Mouse (Mus musculus) right cerebral cortex, adult 2 months (tissue): ENCODE measurements at regions not wholly inside any gene's neighbourhood (a gene's known extent, or its start where the extent isn't known, plus 50 kb on each side); places are given as distances from the start of the nearest gene placed in this dataset.
"Not testable (repeated sequence)": the region's sequence is repeated elsewhere in the genome, so short reads cannot be mapped to it uniquely, and the experiment has no call there.

Experiments
- DNase-seq, 2 experiments: peaks; one replicate each; pipeline ENCODE4 v3.0.0; 2021 to 2022; ENCODE audit warnings: low spot score in 2 of 2

DNA sequence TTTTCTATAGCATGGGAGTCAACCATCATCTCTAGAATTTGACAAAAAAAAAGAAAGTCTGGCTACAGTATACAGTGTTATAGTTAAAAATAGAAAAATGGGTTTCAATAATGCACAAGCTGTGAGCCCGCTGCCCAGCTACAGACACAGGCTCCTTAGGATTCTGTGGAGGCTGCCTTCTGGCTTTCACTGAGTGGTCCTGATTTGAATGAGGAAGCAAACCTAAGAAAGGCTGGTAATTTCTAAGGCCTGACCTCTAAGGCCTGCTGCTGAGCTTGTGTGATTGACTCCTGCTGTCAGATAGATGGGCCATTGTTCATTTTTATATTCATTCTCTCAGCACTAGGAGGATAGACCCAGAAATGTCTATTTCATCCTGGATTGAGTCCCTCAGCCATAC lies 67.7 kb downstream of the Alg10b start:
- DNase-seq: no peak

DNA sequence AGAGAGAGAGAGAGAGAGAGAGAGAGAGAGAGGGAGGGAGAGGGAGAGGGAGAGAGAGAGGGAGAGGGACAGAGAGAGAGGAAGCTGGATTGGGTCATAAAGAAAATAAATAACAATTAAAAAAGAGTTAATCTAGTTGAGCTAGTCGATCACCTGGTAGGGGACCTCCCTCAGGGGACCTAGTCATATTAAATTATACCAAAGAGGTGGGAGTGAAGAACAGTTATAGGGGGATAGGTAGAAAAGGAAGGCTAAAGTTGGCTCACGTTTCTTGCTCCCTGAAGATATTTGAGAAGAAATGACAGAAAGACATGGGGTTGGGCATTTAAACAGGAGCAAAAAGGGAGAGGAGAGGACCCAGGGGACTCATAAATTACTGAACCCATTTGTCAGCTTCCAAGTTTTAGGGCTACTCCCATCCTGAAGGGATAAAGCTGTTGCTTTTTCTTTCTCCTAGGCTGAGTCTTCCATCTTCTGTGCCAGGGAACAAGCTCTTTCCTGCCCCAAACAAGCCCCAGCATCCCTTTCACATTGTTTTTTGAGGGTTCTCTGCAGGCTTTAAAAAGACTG lies 70.3 kb downstream of the Alg10b start:
- no peak for DNase-seq

DNA sequence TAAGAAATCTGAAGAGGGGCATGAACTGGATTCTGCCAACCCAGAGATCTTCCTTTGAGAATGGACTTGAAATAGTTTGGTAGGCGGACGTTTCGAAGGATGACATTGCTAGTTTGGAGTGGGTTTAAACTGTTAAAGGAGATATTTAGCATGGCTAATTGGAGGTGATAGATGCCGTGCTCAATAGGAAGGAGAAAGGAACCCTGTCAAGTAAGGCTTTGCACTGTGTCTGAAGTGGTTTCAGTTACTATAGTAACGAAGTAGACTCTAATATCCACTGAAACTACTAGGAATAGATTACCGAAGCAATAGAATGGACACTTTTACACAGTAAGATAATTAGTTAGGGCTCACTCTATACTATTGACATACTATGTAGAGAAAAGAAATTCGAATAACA lies 74.5 kb downstream of the Alg10b start:
- DNase-seq: no peak

DNA sequence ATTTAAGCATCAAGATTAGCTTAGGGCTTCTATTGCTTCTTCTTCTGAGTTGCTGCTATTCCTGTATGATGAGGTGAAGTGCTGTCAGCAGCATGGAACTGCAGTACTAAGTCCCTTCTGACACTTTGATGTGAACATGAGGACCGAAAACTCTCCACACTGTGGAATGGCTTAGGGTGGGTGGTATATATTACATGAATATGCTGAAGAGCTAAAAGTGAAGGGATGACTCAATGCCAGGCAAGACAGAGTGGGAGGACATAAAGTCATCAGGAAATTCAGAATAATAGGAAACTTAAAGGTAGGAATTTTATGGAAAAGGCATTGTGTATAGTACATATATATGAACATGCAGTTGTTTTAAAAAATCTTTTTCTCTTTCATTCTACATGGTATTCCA lies 79.3 kb downstream of the Alg10b start:
- DNase-seq: peak; percentile 41 to 48

DNA sequence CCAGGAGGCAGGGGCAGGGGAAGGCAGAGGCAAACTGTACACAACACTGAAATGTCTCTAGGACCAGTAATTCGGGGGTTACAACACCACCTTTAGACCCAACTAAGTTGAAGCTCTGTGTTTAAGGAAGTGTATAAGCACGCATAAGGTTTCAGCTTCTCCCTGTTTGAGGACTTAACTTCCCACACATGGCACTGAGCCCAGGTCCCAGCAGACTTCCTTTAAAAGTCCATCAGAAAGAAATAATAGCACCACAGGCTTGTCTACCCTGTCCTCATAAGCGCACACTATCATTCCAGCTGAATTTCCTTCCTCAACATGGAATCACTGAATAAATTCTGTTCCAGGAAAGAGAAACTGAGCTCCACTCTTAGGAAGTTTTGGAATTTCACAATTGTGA lies 80.9 kb downstream of the Alg10b start:
- peak in 1 of 2 experiments; percentile 38 for DNase-seq

DNA sequence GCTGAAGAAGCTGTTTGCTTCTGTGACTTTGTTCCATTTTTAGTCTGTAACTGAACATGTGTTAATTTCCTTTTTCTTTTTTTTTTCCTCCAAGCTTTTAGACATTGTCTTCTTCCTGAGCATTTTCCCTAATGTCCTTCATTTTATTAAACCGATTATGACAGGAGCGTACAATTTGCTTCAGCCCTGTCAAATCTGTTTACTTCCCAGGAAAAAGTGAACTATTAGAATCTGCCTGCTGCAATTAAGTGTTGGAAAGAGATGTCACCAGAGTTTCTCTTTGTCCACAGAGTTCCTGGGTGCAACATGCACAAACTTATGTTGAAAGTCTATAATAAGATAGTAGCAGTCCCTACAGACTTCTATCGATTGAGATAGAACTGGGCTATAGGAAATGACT lies 82.8 kb downstream of the Alg10b start:
- DNase-seq: no peak

DNA sequence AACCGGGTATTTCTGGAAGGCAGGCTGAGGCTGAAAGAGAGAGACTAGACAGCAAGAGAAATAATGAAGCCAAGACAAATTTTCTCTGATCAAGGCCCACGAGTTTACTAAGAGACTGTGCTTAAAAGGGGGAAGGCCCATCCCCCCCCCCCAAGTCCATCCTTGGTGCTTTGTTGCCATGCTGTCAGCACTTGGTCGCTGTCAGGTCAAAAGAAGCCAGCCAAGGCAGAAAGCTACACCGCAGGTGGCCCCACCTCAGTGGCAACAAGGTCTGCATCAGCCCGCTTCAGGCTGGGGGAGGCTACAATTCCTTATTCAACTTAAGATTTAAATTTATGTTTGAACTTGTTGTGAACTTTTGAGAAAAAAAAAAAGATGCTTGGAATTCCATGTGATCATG lies 84.3 kb downstream of the Alg10b start:
- DNase-seq: not testable (repeated sequence)

DNA sequence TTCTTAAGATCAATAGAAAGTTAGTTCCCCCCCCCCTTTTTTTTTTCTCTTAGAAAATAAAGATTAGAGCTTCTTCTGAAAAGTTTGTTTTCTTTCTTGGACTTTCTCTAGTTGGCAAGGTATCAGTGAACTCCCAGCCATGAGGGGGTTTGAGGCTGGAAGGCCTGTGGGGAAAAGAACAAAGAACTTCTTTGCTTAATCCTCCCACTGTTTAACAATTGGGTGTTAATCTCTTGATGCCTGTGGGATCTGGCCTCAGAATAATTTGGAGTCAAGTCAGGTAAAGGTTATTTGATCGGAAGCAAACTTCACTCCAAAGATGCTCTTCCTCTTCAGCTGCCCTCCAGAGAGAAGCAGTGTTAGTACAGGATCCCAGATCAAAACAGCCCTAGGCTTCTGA lies 84.8 kb downstream of the Alg10b start:
- no peak for DNase-seq

DNA sequence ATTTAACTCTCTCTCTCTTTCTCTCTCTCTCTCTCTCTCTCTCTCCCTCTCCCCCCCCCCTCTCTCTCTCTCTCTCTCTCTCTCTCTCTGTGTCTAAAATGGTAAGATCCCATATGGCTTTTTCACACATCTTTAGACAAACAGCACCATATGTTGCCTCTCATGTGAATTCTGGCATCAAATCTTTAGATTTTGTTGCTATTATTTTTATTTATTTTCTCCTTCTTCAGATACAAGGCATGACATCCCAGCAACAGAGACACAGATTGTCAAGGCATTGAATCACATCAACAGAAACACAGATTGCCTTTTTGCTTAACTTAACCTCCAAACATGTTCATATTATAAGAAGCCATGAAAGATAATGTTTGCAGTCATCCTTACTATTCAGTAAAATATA lies 85.6 kb downstream of the Alg10b start:
- DNase-seq: no peak

DNA sequence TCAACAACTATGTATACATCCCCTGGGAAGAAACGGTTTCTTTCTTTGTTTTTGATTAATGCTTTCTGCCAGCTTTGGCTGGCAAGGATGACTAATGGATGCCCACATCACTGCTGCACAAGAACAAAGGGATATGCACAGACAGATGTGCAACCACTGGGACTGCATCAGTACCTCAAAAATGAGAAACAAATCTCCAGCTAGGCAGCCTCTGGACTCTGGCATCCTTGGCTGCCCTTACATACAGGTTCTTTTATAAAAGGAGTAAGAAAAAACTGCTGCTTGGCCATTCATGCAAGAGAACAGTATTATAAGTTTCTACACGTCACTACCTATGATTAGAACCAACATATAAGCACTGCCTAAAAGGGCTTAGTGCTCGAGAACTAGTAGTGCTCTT lies 97.7 kb downstream of the Alg10b start:
- DNase-seq: no peak

DNA sequence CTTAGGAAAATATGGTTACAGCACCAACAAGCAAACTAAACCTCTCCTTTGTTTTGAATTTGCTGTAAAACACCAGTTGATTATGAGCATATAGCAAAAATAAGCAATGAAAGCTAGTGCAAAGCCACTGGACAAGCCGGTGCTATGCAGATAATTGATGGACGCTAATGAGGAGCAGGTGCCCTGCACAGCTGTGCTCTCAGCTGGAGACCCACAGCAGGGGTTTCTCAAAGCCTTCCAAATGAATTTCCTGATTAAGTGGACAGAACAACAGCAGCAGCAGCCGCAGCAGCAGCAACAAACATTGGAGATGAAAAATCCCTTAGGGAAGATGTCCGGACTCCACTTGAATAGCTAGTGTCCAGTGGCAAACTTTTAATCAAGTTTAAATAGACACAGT lies 109.2 kb downstream of the Alg10b start:
- no peak for DNase-seq

DNA sequence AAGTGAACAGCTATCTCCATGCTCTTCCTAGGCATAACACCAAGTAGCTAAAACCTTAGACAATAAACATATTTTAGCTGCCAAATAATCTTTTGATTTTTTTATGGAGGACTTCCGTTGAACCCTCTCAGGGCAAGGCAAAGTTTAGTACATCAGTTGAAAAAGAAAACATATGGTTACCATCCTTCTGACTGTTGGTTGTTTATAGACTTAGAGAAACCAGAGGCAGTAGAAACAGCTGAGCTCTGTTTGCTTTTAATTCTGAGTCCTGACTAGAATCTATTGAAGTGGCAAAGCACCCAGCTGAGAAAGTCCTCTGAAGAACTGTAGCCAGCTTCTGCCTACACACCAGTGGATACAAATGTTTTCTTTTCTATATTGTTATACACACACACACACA lies 109.7 kb downstream of the Alg10b start:
- no peak for DNase-seq

DNA sequence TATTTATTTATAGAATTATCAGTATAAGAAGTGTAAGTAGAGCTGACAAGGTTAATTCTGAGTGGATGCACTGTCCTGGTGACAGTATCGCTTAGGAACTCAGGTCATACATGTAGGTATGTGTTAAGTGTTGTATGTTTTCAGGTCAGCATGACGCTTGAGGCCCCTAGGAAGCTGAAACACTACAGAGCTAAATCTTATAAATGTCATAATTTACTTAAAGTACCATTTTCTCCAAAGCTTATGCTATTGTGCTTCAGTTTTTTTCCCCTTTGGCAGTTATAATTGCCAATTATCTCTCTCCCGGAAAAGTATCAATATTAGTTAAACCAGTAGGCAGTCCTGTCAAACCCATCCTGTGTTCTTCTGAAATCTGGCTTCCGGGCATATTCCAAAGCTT lies 110.3 kb downstream of the Alg10b start:
- no peak for DNase-seq

DNA sequence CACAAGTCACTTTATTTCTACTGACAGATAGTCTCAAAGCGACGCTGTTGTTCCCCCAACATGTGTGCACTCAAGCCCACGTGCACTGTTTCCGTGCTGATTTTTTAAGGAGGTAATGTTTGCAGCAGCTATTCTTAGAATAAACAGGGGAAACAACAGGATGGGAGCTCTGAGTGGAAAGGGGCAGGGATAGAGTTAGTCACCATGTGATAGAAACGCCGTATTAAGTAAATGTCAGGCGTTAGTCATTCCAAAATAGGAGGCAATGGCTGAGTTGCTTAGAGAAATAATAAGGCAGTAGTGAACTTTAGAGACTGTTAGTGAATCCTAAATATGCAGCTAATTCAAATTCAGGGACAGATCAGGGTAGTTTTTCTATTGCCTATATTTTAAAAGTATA lies 111.4 kb downstream of the Alg10b start:
- DNase-seq: peak in 1 of 2 experiments; percentile 26

DNA sequence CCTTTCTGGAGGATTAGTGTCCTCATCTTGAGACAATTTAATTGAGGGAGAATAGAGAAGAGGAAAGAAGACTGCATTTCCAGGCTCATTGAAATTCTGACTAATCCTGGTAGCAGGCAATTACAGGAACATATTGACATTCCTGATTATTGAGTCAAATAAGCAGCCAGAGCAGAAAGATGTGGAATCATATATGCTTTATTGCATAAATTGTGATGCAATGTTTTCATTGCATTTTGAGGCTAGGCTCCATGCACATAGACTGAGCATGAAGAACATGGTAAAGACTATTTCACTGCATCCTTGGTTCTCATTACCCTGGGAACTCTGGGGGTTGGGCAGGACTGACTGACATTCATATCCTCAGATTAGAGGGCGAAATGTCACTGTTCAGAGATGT lies 116.0 kb downstream of the Alg10b start:
- DNase-seq: no peak

DNA sequence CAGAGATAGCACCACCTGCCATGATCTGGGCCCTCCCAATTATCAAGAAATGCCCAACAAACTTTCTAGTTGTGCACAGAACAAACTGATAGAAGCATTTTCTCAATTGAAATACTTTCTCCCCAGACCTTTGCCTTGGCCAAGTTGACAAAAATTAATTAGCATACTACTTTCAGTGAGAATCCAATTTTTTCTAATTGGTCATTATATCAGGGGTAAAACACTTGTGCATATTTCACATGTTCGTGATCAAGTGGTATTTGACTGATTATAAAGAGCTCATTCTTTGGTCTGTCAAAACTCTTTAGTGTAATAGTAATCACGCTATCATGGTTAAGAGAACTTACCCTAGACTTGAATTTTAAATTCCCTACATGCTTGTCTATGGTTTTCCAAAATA lies 117.2 kb downstream of the Alg10b start:
- DNase-seq: no peak

DNA sequence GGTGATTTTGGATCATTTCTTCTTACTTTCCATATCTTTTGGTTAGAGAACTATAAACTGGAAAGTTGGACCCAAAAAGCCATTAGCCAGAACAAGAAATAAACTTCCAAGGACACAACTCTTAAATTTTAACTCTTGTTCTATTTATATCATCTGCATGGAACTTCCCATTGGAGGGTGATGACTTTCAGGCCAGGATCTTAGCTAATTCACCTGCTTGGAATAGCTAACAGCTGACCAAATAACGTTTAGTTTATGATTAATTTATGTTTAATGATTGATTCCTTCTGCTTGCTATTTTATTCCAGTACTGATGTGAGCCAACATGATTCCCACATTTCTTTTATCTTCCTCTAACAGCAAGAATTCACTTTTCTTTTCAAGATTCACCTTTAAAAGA lies 119.7 kb downstream of the Alg10b start:
- no peak for DNase-seq

DNA sequence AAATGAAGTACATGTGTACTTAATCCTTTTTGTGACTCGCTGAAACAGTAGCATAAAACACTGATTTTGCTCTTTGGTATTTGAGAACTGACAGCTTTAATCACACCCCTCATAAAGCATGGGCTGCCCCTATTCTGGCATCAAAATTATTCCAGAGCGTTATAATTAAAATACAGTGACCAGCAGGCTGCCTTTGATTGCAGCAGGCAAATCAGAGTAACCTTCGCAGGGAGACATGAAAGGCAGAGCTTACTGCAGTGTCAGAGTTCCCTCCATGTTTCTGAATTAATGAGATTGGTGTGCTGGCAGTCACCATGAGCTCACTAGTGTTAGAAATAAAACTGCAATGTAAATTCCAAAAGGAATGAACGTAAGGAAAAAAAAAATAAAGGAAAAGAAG lies 120.8 kb downstream of the Alg10b start:
- DNase-seq: no peak

DNA sequence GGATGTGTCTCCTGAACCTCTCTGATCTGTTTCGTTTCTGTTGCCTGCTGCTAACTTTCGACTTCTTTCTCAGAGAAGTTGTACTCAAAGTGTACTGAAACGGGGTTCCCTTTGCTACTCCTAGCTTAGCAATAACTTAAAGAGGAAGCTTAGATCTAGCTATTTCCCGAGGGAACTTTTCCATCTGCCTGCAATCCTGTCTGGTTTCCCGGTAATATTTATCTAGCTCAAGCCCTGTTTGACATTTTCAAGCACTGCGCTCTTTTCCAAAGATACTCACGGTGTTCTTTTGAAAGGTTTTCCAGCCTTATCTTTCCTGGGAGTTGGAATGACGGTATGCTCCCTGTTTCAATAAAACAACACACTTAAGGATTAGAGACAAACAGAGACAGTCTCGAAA lies 122.1 kb downstream of the Alg10b start:
- DNase-seq: no peak

DNA sequence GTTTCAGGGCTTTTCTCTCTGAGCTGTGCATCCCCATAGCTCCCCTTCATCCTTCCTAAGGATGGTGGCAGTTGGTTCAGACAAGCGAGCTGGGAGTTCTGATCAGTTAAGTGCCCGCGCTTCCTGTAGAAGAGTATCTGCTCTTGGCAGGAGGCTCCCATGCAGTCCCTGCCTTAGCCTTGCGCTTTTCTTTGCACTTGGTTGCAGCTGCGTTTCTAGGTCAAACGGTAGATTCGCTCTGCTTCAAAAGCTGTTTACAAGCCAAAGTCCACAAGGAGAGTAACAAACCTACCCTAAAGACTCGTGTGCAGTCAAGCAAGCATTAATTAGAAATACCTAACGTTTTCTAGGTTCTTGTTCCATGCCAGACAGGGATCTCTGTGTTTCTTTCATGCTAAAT lies 122.6 kb downstream of the Alg10b start:
- DNase-seq: no peak

DNA sequence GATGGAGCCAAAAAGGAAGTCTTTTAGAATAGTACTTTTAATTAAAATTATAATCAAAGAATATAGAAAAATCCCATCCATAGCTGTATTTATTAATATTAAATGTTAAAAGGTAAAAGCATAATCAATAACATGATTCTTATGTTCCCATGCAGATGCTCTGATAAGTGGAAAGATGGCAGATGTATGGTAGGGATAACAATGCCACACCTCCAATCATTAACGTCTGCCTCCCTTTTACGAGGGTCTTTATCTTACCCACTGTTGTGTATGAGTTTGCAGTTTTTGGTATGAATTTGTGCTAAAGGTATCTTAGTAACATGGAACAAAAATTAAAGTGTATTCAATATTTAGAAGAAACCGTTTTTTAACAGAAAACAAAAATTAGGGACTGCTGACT lies 127.8 kb downstream of the Alg10b start:
- no peak for DNase-seq

DNA sequence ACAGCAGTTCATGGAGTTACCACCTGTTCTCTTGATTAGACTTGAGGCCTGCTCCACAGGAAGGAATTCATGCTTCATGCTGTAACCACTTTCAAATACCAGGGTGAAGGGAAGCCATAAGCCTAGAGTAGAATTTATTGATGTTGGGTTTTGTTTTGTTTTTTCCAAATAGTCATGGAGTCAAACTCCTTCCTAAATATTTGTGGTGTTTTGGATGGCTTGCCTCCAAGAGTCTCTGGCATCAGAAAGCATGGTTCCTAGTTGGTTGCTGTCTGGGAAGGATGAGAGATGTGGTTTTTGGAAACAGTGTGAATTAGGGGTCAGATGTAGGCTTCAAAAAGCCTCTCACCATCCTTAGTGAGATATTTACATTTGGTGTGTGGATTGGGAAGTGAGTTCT lies 141.5 kb downstream of the Alg10b start:
- DNase-seq: no peak

DNA sequence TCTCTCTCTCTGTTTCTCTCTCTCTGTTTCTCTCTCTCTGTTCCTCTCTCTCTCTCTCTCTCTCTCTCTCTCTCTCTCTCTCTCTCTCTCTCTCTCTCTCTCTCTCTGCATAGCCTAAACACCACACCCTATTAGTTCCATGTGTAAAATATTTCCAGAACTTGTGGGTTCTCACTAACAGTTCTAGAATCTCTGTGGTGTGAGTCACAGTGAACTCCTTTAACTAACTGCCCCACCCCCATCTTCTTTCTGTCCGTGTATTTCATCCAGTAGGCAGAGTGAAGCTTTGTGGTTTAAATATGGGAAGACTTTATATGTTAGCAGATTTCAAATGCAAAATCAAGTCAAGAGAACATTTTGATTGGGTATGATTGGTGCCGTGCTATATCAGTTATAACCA lies 153.8 kb downstream of the Alg10b start:
- DNase-seq: no peak

DNA sequence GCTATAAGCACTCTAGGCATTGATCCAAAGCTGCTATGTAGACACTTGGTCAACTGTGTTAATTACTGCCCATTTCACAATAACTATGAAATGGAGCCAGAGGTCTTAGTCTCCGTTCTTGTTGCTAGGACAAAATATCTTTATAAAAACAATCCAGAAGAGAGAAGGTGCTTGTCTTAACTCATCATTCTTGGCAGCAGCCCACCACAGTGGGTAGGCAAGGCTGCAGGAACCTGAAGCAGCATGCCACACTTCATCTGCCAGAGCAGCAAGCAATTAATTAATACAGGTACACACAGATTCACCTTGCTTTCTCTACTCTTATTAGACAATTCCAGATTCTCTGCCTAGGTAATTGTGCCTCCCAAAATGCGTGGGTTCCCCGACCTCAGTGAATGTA lies 172.8 kb downstream of the Alg10b start:
- DNase-seq: no peak
